Mouse (Mus musculus) heart, embryonic 12.5 days (tissue): ENCODE data around the gene Nudt16l1. TPM values are rescaled to one million over a fixed set of nuclear protein-coding genes. Genes with fewer than 3 reads are reported as not detected.

Experiments used
- ATAC-seq: fragments of 200-750 bp; cut with Nextera tagmentation; 2 replicates; pipeline ENCODE4 v1.8.0; 2017; ENCODE audit warnings: moderate TSS enrichment, moderate library complexity; ENCODE audit not compliant: insufficient number of reproducible peaks, low FRiP score
- H3K27ac ChIP-seq: fragments of 300-500 bp; sonication (generic); 2 replicates; pipeline ENCODE4 v1.5.1; 2016; ENCODE audit warnings: mild to moderate bottlenecking, moderate library complexity; ENCODE audit not compliant: poor library complexity, severe bottlenecking
- H3K27me3 ChIP-seq: fragments of 300-500 bp; sonication (generic); replicated peaks from 2 replicates; pipeline ENCODE4 v1.6.1; 2016; ENCODE audit warnings: mild to moderate bottlenecking, moderate library complexity
- H3K36me3 ChIP-seq: fragments of 300-500 bp; sonication (generic); 2 replicates; pipeline ENCODE4 v1.6.1; 2016; ENCODE audit warnings: mild to moderate bottlenecking, moderate library complexity
- H3K4me1 ChIP-seq: fragments of 300-500 bp; sonication (generic); replicated peaks from 2 replicates; pipeline ENCODE4 v1.6.1; 2016; ENCODE audit warnings: mild to moderate bottlenecking
- H3K4me2 ChIP-seq: fragments of 300-500 bp; sonication (generic); 2 replicates; pipeline ENCODE4 v1.6.1; 2016; ENCODE audit warnings: mild to moderate bottlenecking, moderate library complexity
- H3K4me3 ChIP-seq: fragments of 300-500 bp; sonication (generic); 2 replicates; pipeline ENCODE4 v1.5.1; 2016; ENCODE audit warnings: mild to moderate bottlenecking
- H3K9ac ChIP-seq: fragments of 300-500 bp; sonication (generic); 2 replicates; pipeline ENCODE4 v1.6.1; 2016; ENCODE audit warnings: mild to moderate bottlenecking, moderate library complexity
- H3K9me3 ChIP-seq: fragments of 300-500 bp; sonication (generic); replicated peaks from 2 replicates; pipeline ENCODE4 v1.6.1; 2016; ENCODE audit warnings: mild to moderate bottlenecking, moderate library complexity
- WGBS: fragments of 180-500 bp; shearing (Covaris S2); methylation state at CpG from one replicate; pipeline ENCODE4 v1.1.7; 2016; 5-methylcytosine and 5-hydroxymethylcytosine counted together
- polyA plus RNA-seq: library from polyadenylated mRNA; unstranded; fragments of >200 nt; fragmentation: Nextera tagmentation; extraction: Ambion mirVana; gene quantifications from 2 replicates; pipeline ENCODE4 v1.2.1, GENCODE M21; 2016

Gene Nudt16l1
- polyA plus RNA-seq, 1 experiment from 2014 or later, result 92.3 TPM

- Histone ChIP-seq H3K9ac (no peak overlapping the region), H3K9me3 (no peaks in the 10 kb centered on the region), H3K4me1 (peaks cover 4% of the 10 kb centered on the region), H3K4me3 (no peak overlapping the region), H3K36me3 (peaks cover 64% of the 10 kb centered on the region), H3K27ac (no peak overlapping the region), H3K4me2 (no peak overlapping the region), H3K27me3 (no peaks in the 10 kb centered on the region)
- no peak for ATAC-seq
- 87% methylated on average over 3 of the region's 3 CpGs for WGBS
Observed at GRCm38 (mm10) chr16:4957446-4957845, 18.9 kb downstream of the Nudt16l1 start.

GRCm38 (mm10) chr16:4960260-4960659 lies 21.7 kb downstream of the Nudt16l1 start:
- H3K9ac ChIP-seq, result no peak overlapping the region
- no peaks in the 10 kb centered on the region for H3K27me3 ChIP-seq
- 86% methylated on average over 8 of the region's 8 CpGs for WGBS
- no peaks in the 10 kb centered on the region for H3K9me3 ChIP-seq
- no peak overlapping the region for H3K4me2 ChIP-seq
- H3K27ac ChIP-seq, result no peak overlapping the region
- ATAC-seq, result no peak
- peaks cover 16% of the 10 kb centered on the region for H3K4me1 ChIP-seq
- H3K4me3 ChIP-seq, result no peak overlapping the region
- peaks cover 37% of the 10 kb centered on the region for H3K36me3 ChIP-seq

- H3K36me3 ChIP-seq, result peaks cover 11% of the 10 kb centered on the region; the same call in 1 of the 2 replicates
- no peaks in the 10 kb centered on the region for H3K9me3 ChIP-seq
- peak overlapping the region; percentile 85 for H3K9ac ChIP-seq
- ATAC-seq, result no peak
- H3K4me2 ChIP-seq, result peak overlapping the region; percentile 88
- peak overlapping the region; percentile 69 for H3K4me3 ChIP-seq
- no peaks in the 10 kb centered on the region for H3K27me3 ChIP-seq
- no peak overlapping the region for H3K27ac ChIP-seq
- WGBS, result 38% methylated on average over 9 of the region's 9 CpGs
- peaks cover 17% of the 10 kb centered on the region for H3K4me1 ChIP-seq
Observed at GRCm38 (mm10) chr16:4963346-4963745, 24.8 kb downstream of the Nudt16l1 start.

- Histone ChIP-seq H3K4me1 (peaks cover 17% of the 10 kb centered on the region), H3K27ac (peak within 1 kb of the TSS; percentile 24), H3K27me3 (no peaks in the 10 kb centered on the region), H3K9me3 (no peaks in the 10 kb centered on the region), H3K4me3 (peak within 1 kb of the TSS; percentile 69), H3K4me2 (peak within 1 kb of the TSS; percentile 88), H3K9ac (peak within 1 kb of the TSS; percentile 85), H3K36me3 (peaks cover 10% of the 10 kb centered on the region; the same call in 1 of the 2 replicates)
- peak; percentile 98 for ATAC-seq
- under 1% methylated on average over 76 of the region's 76 CpGs for WGBS
Observed at GRCm38 (mm10) chr16:4963797-4964709, 25.5 kb downstream of the Nudt16l1 start, which contains the start of gene Anks3. TSS of gene Anks3 (minus strand) at chr16:4964205.

- whole genome bisulfite sequencing, result 25% methylated on average over 13 of the region's 13 CpGs
- peak overlapping the region; percentile 6; the same call in 1 of the 2 replicates for H3K27ac ChIP-seq
- peak overlapping the region; percentile 77 for H3K9ac ChIP-seq
- peaks cover 17% of the 10 kb centered on the region for H3K4me1 ChIP-seq
- peaks cover 5% of the 10 kb centered on the region; the same call in 1 of the 2 replicates for H3K36me3 ChIP-seq
- peak overlapping the region; percentile 88 for H3K4me2 ChIP-seq
- peak; percentile 3 for ATAC-seq
- peak overlapping the region; percentile 69 for H3K4me3 ChIP-seq
- H3K27me3 ChIP-seq, result no peaks in the 10 kb centered on the region
- H3K9me3 ChIP-seq, result no peaks in the 10 kb centered on the region
Observed at GRCm38 (mm10) chr16:4964731-4965391, 26.3 kb downstream of the Nudt16l1 start.

GRCm38 (mm10) chr16:4965392-4966129 lies 27.0 kb downstream of the Nudt16l1 start:
- peak overlapping the region; percentile 88 for H3K4me2 ChIP-seq
- H3K27me3 ChIP-seq, result no peaks in the 10 kb centered on the region
- peak overlapping the region; percentile 69; the same call in 1 of the 2 replicates for H3K4me3 ChIP-seq
- ATAC-seq, result no peak
- no peak overlapping the region for H3K9ac ChIP-seq
- peaks cover 17% of the 10 kb centered on the region for H3K4me1 ChIP-seq
- 83% methylated on average over 8 of the region's 8 CpGs for WGBS
- no peaks in the 10 kb centered on the region for H3K36me3 ChIP-seq
- no peaks in the 10 kb centered on the region for H3K9me3 ChIP-seq
- no peak overlapping the region for H3K27ac ChIP-seq

GRCm38 (mm10) chr16:4968426-4968825 lies 29.9 kb downstream of the Nudt16l1 start:
- H3K4me2 ChIP-seq, result no peak overlapping the region
- peaks cover 12% of the 10 kb centered on the region for H3K4me1 ChIP-seq
- ATAC-seq, result no peak
- no peaks in the 10 kb centered on the region for H3K36me3 ChIP-seq
- H3K4me3 ChIP-seq, result no peak overlapping the region
- H3K9me3 ChIP-seq, result no peaks in the 10 kb centered on the region
- WGBS, result 75% methylated on average over 3 of the region's 3 CpGs
- H3K27me3 ChIP-seq, result no peaks in the 10 kb centered on the region
- no peak overlapping the region for H3K9ac ChIP-seq
- no peak overlapping the region for H3K27ac ChIP-seq

- H3K27ac ChIP-seq, result no peak overlapping the region
- H3K4me2 ChIP-seq, result no peak overlapping the region
- H3K36me3 ChIP-seq, result no peaks in the 10 kb centered on the region
- WGBS, result 76% methylated on average over 5 of the region's 5 CpGs
- H3K9ac ChIP-seq, result no peak overlapping the region
- no peak for ATAC-seq
- no peak overlapping the region for H3K4me3 ChIP-seq
- H3K27me3 ChIP-seq, result no peaks in the 10 kb centered on the region
- no peaks in the 10 kb centered on the region for H3K9me3 ChIP-seq
- peaks cover 11% of the 10 kb centered on the region for H3K4me1 ChIP-seq
Observed at GRCm38 (mm10) chr16:4969055-4969843, 30.7 kb downstream of the Nudt16l1 start.

- no peak overlapping the region for H3K4me3 ChIP-seq
- WGBS, result 44% methylated on average over 4 of the region's 4 CpGs
- H3K9ac ChIP-seq, result no peak overlapping the region
- H3K4me1 ChIP-seq, result peaks cover 7% of the 10 kb centered on the region; the same call in 1 of the 2 replicates
- H3K27ac ChIP-seq, result no peak overlapping the region
- no peak overlapping the region for H3K4me2 ChIP-seq
- no peaks in the 10 kb centered on the region for H3K27me3 ChIP-seq
- no peaks in the 10 kb centered on the region for H3K9me3 ChIP-seq
- no peak for ATAC-seq
- H3K36me3 ChIP-seq, result no peaks in the 10 kb centered on the region
Observed at GRCm38 (mm10) chr16:4971626-4972025, 33.1 kb downstream of the Nudt16l1 start.

GRCm38 (mm10) chr16:4974521-4974920 lies 36.0 kb downstream of the Nudt16l1 start:
- no peaks in the 10 kb centered on the region for H3K36me3 ChIP-seq
- H3K9ac ChIP-seq, result no peak overlapping the region
- WGBS, result 80% methylated on average over 5 of the region's 5 CpGs
- peaks cover 23% of the 10 kb centered on the region for H3K4me1 ChIP-seq
- ATAC-seq, result no peak
- no peak overlapping the region for H3K4me3 ChIP-seq
- H3K27me3 ChIP-seq, result no peaks in the 10 kb centered on the region
- H3K27ac ChIP-seq, result no peak overlapping the region
- H3K4me2 ChIP-seq, result no peak overlapping the region
- H3K9me3 ChIP-seq, result no peaks in the 10 kb centered on the region
